Mouse (Mus musculus) limb, embryonic 11.5 days (tissue): ENCODE data around the gene Rpgr. TPM values are rescaled to one million over a fixed set of nuclear protein-coding genes. Genes with fewer than 3 reads are reported as not detected.

Source experiments
- ATAC-seq: fragments of 200-750 bp; cut with Nextera tagmentation; 2 replicates; pipeline ENCODE4 v1.8.0; 2017; ENCODE audit warnings: low read depth; ENCODE audit not compliant: insufficient number of reproducible peaks, low FRiP score, low TSS enrichment
- DNase-seq: peaks from one replicate; pipeline ENCODE4 v3.0.0-alpha.2; 2015; ENCODE audit warnings: low spot score
- H3K27ac ChIP-seq: fragments of 300-500 bp; sonication (generic); replicated peaks from 2 replicates; pipeline ENCODE4 v1.5.1; 2014; ENCODE audit warnings: low read depth, mild to moderate bottlenecking, low read length
- H3K27me3 ChIP-seq: fragments of 300-500 bp; sonication (generic); 2 replicates; pipeline ENCODE4 v1.6.1; 2014; ENCODE audit warnings: mild to moderate bottlenecking, low read length, mixed read lengths; ENCODE audit not compliant: control insufficient read depth, insufficient read depth
- H3K36me3 ChIP-seq: fragments of 300-500 bp; sonication (generic); 2 replicates; pipeline ENCODE4 v1.6.1; 2014; ENCODE audit warnings: mild to moderate bottlenecking, low read length, moderate library complexity, mixed read lengths; ENCODE audit not compliant: control insufficient read depth, insufficient read depth
- H3K4me1 ChIP-seq: fragments of 300-500 bp; sonication (generic); 2 replicates; pipeline ENCODE4 v1.6.1; 2014; ENCODE audit warnings: low read length, mixed read lengths; ENCODE audit not compliant: control insufficient read depth, insufficient read depth
- H3K4me2 ChIP-seq: fragments of 300-500 bp; sonication (generic); 2 replicates; pipeline ENCODE4 v1.6.1; 2014; ENCODE audit warnings: low read depth, mild to moderate bottlenecking, moderate library complexity; ENCODE audit not compliant: severe bottlenecking
- H3K4me3 ChIP-seq: fragments of 300-500 bp; sonication (generic); 2 replicates; pipeline ENCODE4 v1.5.1; 2014; ENCODE audit warnings: low read depth, low read length
- H3K9ac ChIP-seq: fragments of 300-500 bp; sonication (generic); 2 replicates; pipeline ENCODE4 v1.6.1; 2014; ENCODE audit warnings: mild to moderate bottlenecking, low read length
- H3K9me3 ChIP-seq: fragments of 300-500 bp; sonication (generic); 2 replicates; pipeline ENCODE4 v1.6.1; 2016; ENCODE audit warnings: low read length; ENCODE audit not compliant: control insufficient read depth
- WGBS: fragments of 180-500 bp; shearing (Covaris S2); extraction: QIAGEN DNeasy Blood & Tissue Kit; methylation state at CpG from one replicate; pipeline ENCODE4 v1.1.7; 2014; 5-methylcytosine and 5-hydroxymethylcytosine counted together
- polyA plus RNA-seq: library from polyadenylated mRNA; unstranded; fragments of >200 nt; fragmentation: Nextera tagmentation; extraction: Ambion mirVana; gene quantifications from 2 replicates; pipeline ENCODE4 v1.2.1, GENCODE M21; 2014

Gene Rpgr
- polyA plus RNA-seq, 1 experiment from 2014 or later: 24.5 TPM

- Histone ChIP-seq H3K9me3 (no peaks in the 10 kb centered on the region), H3K4me1 (no peaks in the 10 kb centered on the region), H3K36me3 (no peaks in the 10 kb centered on the region), H3K4me2 (no peak overlapping the region), H3K4me3 (no peak overlapping the region), H3K27ac (no peak overlapping the region), H3K9ac (no peak overlapping the region), H3K27me3 (no peaks in the 10 kb centered on the region)
- no peak for ATAC-seq
- WGBS: 67% methylated on average over 1 of the region's 1 CpGs
- no peak for DNase-seq
Measured at GRCm38 (mm10) chrX:10110736-10111135, 106.0 kb downstream of the Rpgr start.

- WGBS: 76% methylated on average over 4 of the region's 4 CpGs
Measured at GRCm38 (mm10) chrX:10108558-10108957, 108.2 kb downstream of the Rpgr start.

GRCm38 (mm10) chrX:10105475-10105874, 111.2 kb downstream of the Rpgr start:
- no peak overlapping the region for H3K9ac ChIP-seq
- ATAC-seq (no peak), DNase-seq (no peak)
- no peaks in the 10 kb centered on the region for H3K27me3 ChIP-seq
- 77% methylated on average over 5 of the region's 5 CpGs for WGBS
- H3K4me2 ChIP-seq: no peak overlapping the region
- H3K36me3 ChIP-seq: no peaks in the 10 kb centered on the region
- H3K9me3 ChIP-seq: no peaks in the 10 kb centered on the region
- no peak overlapping the region for H3K27ac ChIP-seq
- no peak overlapping the region for H3K4me3 ChIP-seq
- H3K4me1 ChIP-seq: no peaks in the 10 kb centered on the region

More at GRCm38 (mm10) chrX:10108558-10108957, 108.2 kb downstream of the Rpgr start:
- H3K36me3 ChIP-seq: no peaks in the 10 kb centered on the region
- H3K9me3 ChIP-seq: no peaks in the 10 kb centered on the region
- no peaks in the 10 kb centered on the region for H3K27me3 ChIP-seq
- no peaks in the 10 kb centered on the region for H3K4me1 ChIP-seq
- H3K4me2 ChIP-seq: no peak overlapping the region
- no peak for DNase-seq
- ATAC-seq: no peak
- H3K4me3 ChIP-seq: no peak overlapping the region
- no peak overlapping the region for H3K27ac ChIP-seq
- H3K9ac ChIP-seq: no peak overlapping the region

GRCm38 (mm10) chrX:10102739-10103138, 114.0 kb downstream of the Rpgr start:
- no peak for ATAC-seq
- Histone ChIP-seq H3K27ac (no peak overlapping the region), H3K4me1 (no peaks in the 10 kb centered on the region), H3K4me3 (no peak overlapping the region), H3K27me3 (no peaks in the 10 kb centered on the region), H3K9me3 (no peaks in the 10 kb centered on the region), H3K4me2 (no peak overlapping the region), H3K9ac (no peak overlapping the region), H3K36me3 (no peaks in the 10 kb centered on the region)
- 82% methylated on average over 1 of the region's 1 CpGs for WGBS
- DNase-seq: no peak

GRCm38 (mm10) chrX:10095797-10096196, 120.9 kb downstream of the Rpgr start:
- H3K9me3 ChIP-seq: no peaks in the 10 kb centered on the region
- ATAC-seq (no peak), DNase-seq (no peak)
- no peaks in the 10 kb centered on the region for H3K4me1 ChIP-seq
- H3K36me3 ChIP-seq: no peaks in the 10 kb centered on the region
- no peak overlapping the region for H3K9ac ChIP-seq
- no peak overlapping the region for H3K4me2 ChIP-seq
- no peaks in the 10 kb centered on the region for H3K27me3 ChIP-seq
- no peak overlapping the region for H3K4me3 ChIP-seq
- 77% methylated on average over 3 of the region's 3 CpGs for WGBS
- H3K27ac ChIP-seq: no peak overlapping the region

GRCm38 (mm10) chrX:10080385-10080784, 136.3 kb downstream of the Rpgr start:
- 52% methylated on average over 3 of the region's 3 CpGs for WGBS
- ATAC-seq: no peak

GRCm38 (mm10) chrX:10079981-10080380, 136.7 kb downstream of the Rpgr start:
- ATAC-seq: no peak
- Histone ChIP-seq H3K4me2 (no peak overlapping the region), H3K9me3 (no peaks in the 10 kb centered on the region), H3K4me3 (no peak overlapping the region), H3K36me3 (no peaks in the 10 kb centered on the region), H3K4me1 (no peaks in the 10 kb centered on the region), H3K9ac (no peak overlapping the region), H3K27me3 (no peaks in the 10 kb centered on the region), H3K27ac (no peak overlapping the region)
- DNase-seq: no peak
- 37% methylated on average over 1 of the region's 1 CpGs for WGBS

More at GRCm38 (mm10) chrX:10080385-10080784, 136.3 kb downstream of the Rpgr start:
- no peaks in the 10 kb centered on the region for H3K4me1 ChIP-seq
- no peak overlapping the region for H3K4me3 ChIP-seq
- H3K27me3 ChIP-seq: no peaks in the 10 kb centered on the region
- no peak overlapping the region for H3K27ac ChIP-seq
- no peak overlapping the region for H3K4me2 ChIP-seq
- H3K36me3 ChIP-seq: no peaks in the 10 kb centered on the region
- no peak for DNase-seq
- no peak overlapping the region for H3K9ac ChIP-seq
- H3K9me3 ChIP-seq: no peaks in the 10 kb centered on the region

- Histone ChIP-seq H3K27me3 (no peaks in the 10 kb centered on the region), H3K4me1 (no peaks in the 10 kb centered on the region), H3K4me2 (no peak overlapping the region), H3K9me3 (no peaks in the 10 kb centered on the region), H3K36me3 (no peaks in the 10 kb centered on the region), H3K9ac (no peak overlapping the region), H3K4me3 (no peak overlapping the region), H3K27ac (no peak overlapping the region)
- 87% methylated on average over 3 of the region's 3 CpGs for WGBS
- no peak for ATAC-seq
- no peak for DNase-seq
Measured at GRCm38 (mm10) chrX:10073966-10074365, 142.8 kb downstream of the Rpgr start.

- ATAC-seq (no peak), DNase-seq (no peak)
- Histone ChIP-seq H3K4me1 (no peaks in the 10 kb centered on the region), H3K36me3 (no peaks in the 10 kb centered on the region), H3K4me3 (no peak overlapping the region), H3K27me3 (no peaks in the 10 kb centered on the region), H3K9ac (no peak overlapping the region), H3K9me3 (no peaks in the 10 kb centered on the region), H3K27ac (no peak overlapping the region), H3K4me2 (no peak overlapping the region)
- WGBS: 71% methylated on average over 2 of the region's 2 CpGs
Measured at GRCm38 (mm10) chrX:10071529-10071928, 145.2 kb downstream of the Rpgr start.
